Mouse (Mus musculus): ENCODE results near the gene Exoc6b.
A peak's percentile ranks its signal among the peaks of the same experiment; 100 is the strongest.
"Not testable (repeated sequence)": the region's sequence is repeated elsewhere in the genome, so short reads cannot be mapped to it uniquely, and the experiment has no call there.

The Exoc6b gene

GRCm38 (mm10) chr6:85069023-85069985 is at the start of gene Exoc6b:
TSS of gene Exoc6b (minus strand) at chr6:85069513.
- DNase-seq (ENCODE audit: low spot score) = peak; percentile 89

GRCm38 (mm10) chr6:85117545-85118511 is 48.5 kb upstream of the Exoc6b start:
- DNase-seq (ENCODE audit: low spot score) = not testable (repeated sequence)

- DNase-seq (ENCODE audit: low spot score) = no peak
Measured at GRCm38 (mm10) chr6:85105033-85105615, 35.8 kb upstream of the Exoc6b start.

GRCm38 (mm10) chr6:85103321-85103720 is 34.0 kb upstream of the Exoc6b start:
- no peak for DNase-seq (ENCODE audit: low spot score)

GRCm38 (mm10) chr6:85096441-85096840 is 27.1 kb upstream of the Exoc6b start:
- DNase-seq (ENCODE audit: low spot score) = peak; percentile 43

- DNase-seq (ENCODE audit: low spot score) = no peak
Measured at GRCm38 (mm10) chr6:85087425-85087824, 18.1 kb upstream of the Exoc6b start.

GRCm38 (mm10) chr6:85086645-85087044 is 17.3 kb upstream of the Exoc6b start:
- no peak for DNase-seq (ENCODE audit: low spot score)

- not testable (repeated sequence) for DNase-seq (ENCODE audit: low spot score)
Measured at GRCm38 (mm10) chr6:85076179-85076720, 6.9 kb upstream of the Exoc6b start.

- no peak for DNase-seq (ENCODE audit: low spot score)
Measured at GRCm38 (mm10) chr6:85074996-85075395, 5.7 kb upstream of the Exoc6b start.

GRCm38 (mm10) chr6:85068322-85069022 is 841 bp downstream of the Exoc6b start:
- DNase-seq (ENCODE audit: low spot score) = peak; percentile 19

- no peak for DNase-seq (ENCODE audit: low spot score)
Measured at GRCm38 (mm10) chr6:85057641-85058040, 11.7 kb downstream of the Exoc6b start.

GRCm38 (mm10) chr6:85051109-85051508 is 18.2 kb downstream of the Exoc6b start:
- DNase-seq (ENCODE audit: low spot score) = no peak

- no peak for DNase-seq (ENCODE audit: low spot score)
Measured at GRCm38 (mm10) chr6:85046531-85046930, 22.8 kb downstream of the Exoc6b start.

- DNase-seq (ENCODE audit: low spot score) = no peak
Measured at GRCm38 (mm10) chr6:85044621-85045152, 24.6 kb downstream of the Exoc6b start.

- no peak for DNase-seq (ENCODE audit: low spot score)
Measured at GRCm38 (mm10) chr6:85037677-85038076, 31.6 kb downstream of the Exoc6b start.

GRCm38 (mm10) chr6:85029671-85030070 is 39.6 kb downstream of the Exoc6b start:
- no peak for DNase-seq (ENCODE audit: low spot score)

GRCm38 (mm10) chr6:85024403-85024802 is 44.9 kb downstream of the Exoc6b start:
- no peak for DNase-seq (ENCODE audit: low spot score)

GRCm38 (mm10) chr6:85017011-85017410 is 52.3 kb downstream of the Exoc6b start:
- no peak for DNase-seq (ENCODE audit: low spot score)

- no peak for DNase-seq (ENCODE audit: low spot score)
Measured at GRCm38 (mm10) chr6:85013906-85014305, 55.4 kb downstream of the Exoc6b start.

GRCm38 (mm10) chr6:85010397-85010796 is 58.9 kb downstream of the Exoc6b start:
- DNase-seq (ENCODE audit: low spot score) = no peak

- DNase-seq (ENCODE audit: low spot score) = no peak
Measured at GRCm38 (mm10) chr6:84995418-84995817, 73.9 kb downstream of the Exoc6b start.

Measured in testis, postnatal 14 days (tissue).